Mouse (Mus musculus): ENCODE measurements around the gene Gm26566. TPM values are rescaled to one million over a fixed set of nuclear protein-coding genes. Genes with fewer than 3 reads are reported as not detected.
A peak's percentile ranks its signal among the peaks of the same experiment; 100 is the strongest.

Gene Gm26566
- polyA plus RNA-seq (2015; fragmentation: Nextera tagmentation; extraction: Ambion mirVana): 0.82 and 0.93 TPM in 2 replicates

DNA sequence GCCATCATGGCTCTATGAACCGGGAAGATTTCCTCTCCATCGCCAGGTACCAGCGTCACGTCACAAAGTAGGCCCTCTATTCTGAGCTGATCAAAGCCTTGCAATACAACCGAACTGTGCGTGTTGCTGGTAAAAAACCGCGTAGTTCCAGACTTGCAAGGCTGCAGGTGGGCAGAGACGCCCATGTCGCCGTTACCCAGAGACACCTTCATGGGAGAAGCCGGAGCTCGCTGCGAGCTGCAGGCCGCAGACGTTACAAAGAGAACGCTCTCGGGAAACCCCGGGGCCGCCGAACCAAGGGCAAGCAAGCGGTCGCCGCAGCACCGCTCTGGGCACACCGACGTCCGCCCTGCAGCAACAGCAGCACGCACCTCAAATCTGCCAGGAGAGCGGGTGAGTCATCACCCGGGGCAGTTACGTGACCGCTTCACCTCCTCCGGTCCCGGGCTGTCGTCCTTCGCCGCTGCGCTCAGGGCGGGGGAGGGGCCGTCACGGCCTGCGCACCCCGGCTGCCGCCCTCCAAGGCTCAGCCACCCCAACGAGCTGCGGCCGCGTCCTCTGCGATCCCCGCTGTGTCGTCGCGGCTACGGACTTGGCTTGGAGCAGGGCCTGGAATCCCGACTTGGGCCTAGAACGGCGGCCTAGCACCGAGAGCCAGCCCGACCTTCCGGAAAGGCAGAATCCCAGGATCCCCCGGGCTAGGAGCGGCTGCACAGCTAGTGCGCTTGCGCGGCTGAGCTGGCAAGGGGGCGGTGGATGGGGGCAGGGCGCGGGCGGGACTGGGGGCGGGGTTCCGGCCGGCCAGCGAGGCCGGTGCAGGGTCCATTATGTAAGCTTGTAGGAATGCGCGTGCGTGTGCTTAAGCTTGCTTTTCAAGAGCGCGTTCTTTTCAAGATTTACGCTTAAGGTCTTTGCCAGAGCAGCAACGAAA lies at the start of gene Gm26566, which contains the start of gene Klhl9:
Gm26566 (plus strand) TSS at position 15 of the 931 bp plus-strand sequence.
Klhl9 (minus strand) TSS at position 675 of the 931 bp plus-strand sequence.
- Histone ChIP-seq H3K27ac (peak within 1 kb of the TSS; percentile 100), H3K4me3 (peak within 1 kb of the TSS; percentile 80), H3K4me2 (peak within 1 kb of the TSS; percentile 69), H3K27me3 (no peaks in the 10 kb centered on the region), H3K36me3 (peaks cover 6% of the 10 kb centered on the region), H3K9me3 (replicated peaks) (no peaks in the 10 kb centered on the region), H3K9ac (peak within 1 kb of the TSS; percentile 97), H3K4me1 (replicated peaks) (peaks cover 21% of the 10 kb centered on the region)
- peak; percentile 98 for ATAC-seq (replicated peaks; ENCODE audit: insufficient number of reproducible peaks, insufficient read depth, low FRiP score, low read depth)
- WGBS: under 1% methylated on average over 63 of the region's 82 CpGs

GRCm38 (mm10) chr4:88676824-88677223 lies 44.8 kb upstream of the Gm26566 start, which contains the start of gene Ifna16:
Ifna16 (minus strand) TSS chr4:88676924.
- no peaks in the 10 kb centered on the region for H3K27me3 ChIP-seq
- no peak within 1 kb of the TSS for H3K4me3 ChIP-seq
- WGBS: 76% methylated on average over 1 of the region's 1 CpGs

GRCm38 (mm10) chr4:88680362-88680761 lies 41.2 kb upstream of the Gm26566 start:
- WGBS: 39% methylated on average over 8 of the region's 8 CpGs
- Histone ChIP-seq H3K9ac (no peak overlapping the region), H3K4me1 (replicated peaks) (no peaks in the 10 kb centered on the region), H3K36me3 (no peaks in the 10 kb centered on the region), H3K4me2 (no peak overlapping the region), H3K27me3 (no peaks in the 10 kb centered on the region), H3K4me3 (no peak overlapping the region), H3K9me3 (replicated peaks) (no peaks in the 10 kb centered on the region), H3K27ac (no peak overlapping the region)
- ATAC-seq (replicated peaks; ENCODE audit: insufficient number of reproducible peaks, insufficient read depth, low FRiP score, low read depth): no peak

More at GRCm38 (mm10) chr4:88676824-88677223, 44.8 kb upstream of the Gm26566 start, which contains the start of gene Ifna16:
- H3K4me1 ChIP-seq (replicated peaks): no peaks in the 10 kb centered on the region
- no peak for ATAC-seq (replicated peaks; ENCODE audit: insufficient number of reproducible peaks, insufficient read depth, low FRiP score, low read depth)
- H3K4me2 ChIP-seq: no peak within 1 kb of the TSS
- H3K9ac ChIP-seq: no peak within 1 kb of the TSS
- H3K27ac ChIP-seq: no peak within 1 kb of the TSS
- no peaks in the 10 kb centered on the region for H3K36me3 ChIP-seq
- no peaks in the 10 kb centered on the region for H3K9me3 ChIP-seq (replicated peaks)

DNA sequence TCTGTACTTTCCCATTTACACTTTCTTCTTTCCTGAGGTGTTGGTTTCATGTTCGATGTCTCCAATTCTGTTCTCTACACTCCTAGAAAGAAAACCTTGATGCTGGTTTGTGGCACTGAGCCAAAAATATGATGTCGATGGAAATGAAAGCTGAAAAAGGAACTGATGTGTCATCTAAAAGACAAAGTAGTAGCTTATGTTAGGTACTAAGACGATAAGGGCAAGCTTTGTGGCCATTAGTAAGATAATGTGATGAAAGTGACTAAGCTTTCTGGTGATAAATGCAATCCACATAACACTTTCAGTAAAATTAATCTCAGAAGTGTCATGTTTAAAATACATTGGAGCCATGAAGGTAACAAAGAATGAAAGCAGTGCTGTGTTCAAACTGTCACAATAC lies 40.3 kb upstream of the Gm26566 start:
- Histone ChIP-seq H3K27me3 (no peaks in the 10 kb centered on the region), H3K4me2 (no peak overlapping the region), H3K9ac (no peak overlapping the region), H3K9me3 (replicated peaks) (no peaks in the 10 kb centered on the region), H3K36me3 (no peaks in the 10 kb centered on the region), H3K27ac (no peak overlapping the region), H3K4me3 (no peak overlapping the region), H3K4me1 (replicated peaks) (no peaks in the 10 kb centered on the region)
- WGBS: 44% methylated on average over 3 of the region's 3 CpGs
- ATAC-seq (replicated peaks; ENCODE audit: insufficient number of reproducible peaks, insufficient read depth, low FRiP score, low read depth): no peak

DNA sequence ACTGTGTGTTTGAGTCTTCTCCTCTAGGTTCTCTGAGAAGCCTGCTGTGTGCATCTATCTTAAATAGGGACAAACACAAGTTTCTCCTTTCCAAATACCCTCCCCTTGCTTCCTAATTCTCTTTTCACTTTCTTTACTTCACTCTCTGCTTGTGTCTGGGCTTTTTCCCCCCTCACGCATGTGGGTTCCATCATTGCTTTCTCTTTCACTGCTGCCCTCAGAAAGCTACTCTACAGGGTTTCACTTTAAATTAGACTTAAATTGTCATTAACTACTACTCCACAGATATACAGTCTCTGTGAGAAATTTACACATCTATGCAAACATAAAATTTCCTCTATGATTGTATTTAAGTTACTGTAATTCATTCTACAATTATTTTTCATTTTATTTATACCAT lies 37.8 kb upstream of the Gm26566 start, which contains the start of gene Ifna2:
Ifna2 (minus strand) TSS at position 101 of the 400 bp plus-strand sequence.
- no peaks in the 10 kb centered on the region for H3K27me3 ChIP-seq
- ATAC-seq (replicated peaks; ENCODE audit: insufficient number of reproducible peaks, insufficient read depth, low FRiP score, low read depth): no peak
- H3K4me3 ChIP-seq: no peak within 1 kb of the TSS
- no peaks in the 10 kb centered on the region for H3K36me3 ChIP-seq
- no peak within 1 kb of the TSS for H3K4me2 ChIP-seq
- no peaks in the 10 kb centered on the region for H3K4me1 ChIP-seq (replicated peaks)
- H3K9me3 ChIP-seq (replicated peaks): no peaks in the 10 kb centered on the region
- WGBS: 80% methylated on average over 1 of the region's 1 CpGs
- no peak within 1 kb of the TSS for H3K27ac ChIP-seq
- no peak within 1 kb of the TSS for H3K9ac ChIP-seq

GRCm38 (mm10) chr4:88691259-88691658 lies 30.3 kb upstream of the Gm26566 start, which contains the start of gene Ifnab:
Ifnab (minus strand) TSS chr4:88691359.
- no peaks in the 10 kb centered on the region for H3K36me3 ChIP-seq
- no peaks in the 10 kb centered on the region for H3K27me3 ChIP-seq
- H3K27ac ChIP-seq: no peak within 1 kb of the TSS
- no peaks in the 10 kb centered on the region for H3K4me1 ChIP-seq (replicated peaks)
- ATAC-seq (replicated peaks; ENCODE audit: insufficient number of reproducible peaks, insufficient read depth, low FRiP score, low read depth): no peak
- 63% methylated on average over 2 of the region's 2 CpGs for WGBS
- no peak within 1 kb of the TSS for H3K9ac ChIP-seq
- no peak within 1 kb of the TSS for H3K4me2 ChIP-seq
- no peak within 1 kb of the TSS for H3K4me3 ChIP-seq
- H3K9me3 ChIP-seq (replicated peaks): no peaks in the 10 kb centered on the region

GRCm38 (mm10) chr4:88692537-88692936 lies 29.1 kb upstream of the Gm26566 start:
- Histone ChIP-seq H3K4me3 (no peak overlapping the region), H3K4me1 (replicated peaks) (no peaks in the 10 kb centered on the region), H3K36me3 (no peaks in the 10 kb centered on the region), H3K9me3 (replicated peaks) (no peaks in the 10 kb centered on the region), H3K27me3 (no peaks in the 10 kb centered on the region), H3K27ac (no peak overlapping the region), H3K9ac (no peak overlapping the region), H3K4me2 (no peak overlapping the region)
- no peak for ATAC-seq (replicated peaks; ENCODE audit: insufficient number of reproducible peaks, insufficient read depth, low FRiP score, low read depth)
- WGBS: 63% methylated on average over 1 of the region's 1 CpGs

- H3K4me1 ChIP-seq (replicated peaks): no peaks in the 10 kb centered on the region
- no peak overlapping the region for H3K4me2 ChIP-seq
- no peak overlapping the region for H3K27ac ChIP-seq
- 79% methylated on average over 2 of the region's 2 CpGs for WGBS
- no peaks in the 10 kb centered on the region for H3K36me3 ChIP-seq
- no peak for ATAC-seq (replicated peaks; ENCODE audit: insufficient number of reproducible peaks, insufficient read depth, low FRiP score, low read depth)
- no peak overlapping the region for H3K9ac ChIP-seq
- no peaks in the 10 kb centered on the region for H3K9me3 ChIP-seq (replicated peaks)
- H3K4me3 ChIP-seq: no peak overlapping the region
- H3K27me3 ChIP-seq: no peaks in the 10 kb centered on the region
These were observed 28.2 kb upstream of the Gm26566 start for GRCm38 (mm10) chr4:88693392-88693791.

DNA sequence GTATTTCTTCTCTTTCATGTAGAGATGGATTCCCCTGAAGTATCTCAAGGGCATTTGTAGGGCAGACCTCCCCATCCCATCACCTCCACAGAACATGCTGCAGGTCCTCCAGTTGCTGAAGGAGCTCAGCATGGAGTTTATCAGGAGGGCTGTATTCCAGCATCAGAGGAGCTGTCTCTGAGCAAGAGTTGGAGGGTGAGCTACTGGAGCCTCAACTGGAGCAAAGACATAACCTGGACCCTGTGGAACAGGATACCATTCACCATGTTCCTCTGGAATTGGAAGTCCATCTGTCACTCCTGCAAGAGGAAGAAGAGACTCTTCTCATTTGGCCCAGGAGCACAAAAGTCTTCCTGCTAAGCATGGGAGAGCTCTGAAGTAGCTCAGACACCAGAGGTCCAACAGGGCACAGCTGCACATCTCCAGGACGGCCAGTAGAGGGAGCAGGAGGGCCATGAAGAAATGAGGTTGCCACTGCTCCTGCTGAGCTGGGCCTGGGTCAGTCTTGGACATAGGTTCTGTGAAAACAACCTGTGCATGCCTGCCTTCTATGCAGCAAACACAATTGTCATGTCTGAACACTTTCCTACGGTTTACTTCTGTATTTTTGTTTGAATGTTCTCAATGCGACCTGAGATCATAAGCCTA lies 25.2 kb upstream of the Gm26566 start:
- Histone ChIP-seq H3K27ac (no peak overlapping the region), H3K4me2 (no peak overlapping the region), H3K4me3 (no peak overlapping the region), H3K9ac (no peak overlapping the region), H3K9me3 (replicated peaks) (no peaks in the 10 kb centered on the region), H3K36me3 (no peaks in the 10 kb centered on the region), H3K4me1 (replicated peaks) (no peaks in the 10 kb centered on the region), H3K27me3 (no peaks in the 10 kb centered on the region)
- no peak; the same call in 1 of the 2 replicates for ATAC-seq (replicated peaks; ENCODE audit: insufficient number of reproducible peaks, insufficient read depth, low FRiP score, low read depth)
- 27% methylated on average over 3 of the region's 3 CpGs for WGBS

DNA sequence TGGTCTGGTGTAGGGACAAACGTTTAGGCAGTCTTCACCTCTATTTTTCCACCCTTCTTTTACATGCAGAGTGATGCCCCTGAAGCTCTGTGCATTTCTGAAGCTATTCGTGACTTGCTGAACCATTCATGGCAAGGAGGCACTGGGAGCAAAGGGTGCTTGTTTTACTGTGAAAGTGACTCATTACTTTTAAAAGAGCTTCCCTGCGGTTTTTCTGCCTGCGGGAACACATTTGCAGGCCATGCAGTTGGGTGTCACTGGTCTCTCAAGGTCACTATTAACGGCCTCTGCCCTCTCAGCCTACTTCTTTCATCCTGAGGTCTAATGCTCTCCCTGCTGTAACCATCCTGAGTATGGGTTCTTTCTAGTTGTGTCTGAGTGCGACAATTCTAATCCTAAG lies 24.5 kb upstream of the Gm26566 start:
- Histone ChIP-seq H3K27ac (no peak overlapping the region), H3K4me1 (replicated peaks) (no peaks in the 10 kb centered on the region), H3K9me3 (replicated peaks) (no peaks in the 10 kb centered on the region), H3K4me2 (no peak overlapping the region), H3K4me3 (no peak overlapping the region), H3K9ac (no peak overlapping the region), H3K36me3 (no peaks in the 10 kb centered on the region), H3K27me3 (no peaks in the 10 kb centered on the region)
- 53% methylated on average over 6 of the region's 6 CpGs for WGBS
- ATAC-seq (replicated peaks; ENCODE audit: insufficient number of reproducible peaks, insufficient read depth, low FRiP score, low read depth): no peak

GRCm38 (mm10) chr4:88697753-88698152 lies 23.9 kb upstream of the Gm26566 start:
- H3K27ac ChIP-seq: no peak overlapping the region
- H3K9ac ChIP-seq: no peak overlapping the region
- no peaks in the 10 kb centered on the region for H3K27me3 ChIP-seq
- H3K9me3 ChIP-seq (replicated peaks): no peaks in the 10 kb centered on the region
- no peaks in the 10 kb centered on the region for H3K4me1 ChIP-seq (replicated peaks)
- H3K4me2 ChIP-seq: no peak overlapping the region
- WGBS: 82% methylated on average over 4 of the region's 4 CpGs
- no peak for ATAC-seq (replicated peaks; ENCODE audit: insufficient number of reproducible peaks, insufficient read depth, low FRiP score, low read depth)
- no peaks in the 10 kb centered on the region for H3K36me3 ChIP-seq
- H3K4me3 ChIP-seq: no peak overlapping the region

Data from heart, embryonic 15.5 days (tissue).